Mouse (Mus musculus): ENCODE measurements around the gene Pik3ip1.

GRCm38 (mm10) chr11:3344916-3345315 is 14.7 kb downstream of the Pik3ip1 start:
- TF ChIP-seq CTCF (IDR thresholded peaks at IDR 0.05; ENCODE audit: borderline replicate concordance, insufficient read depth, low read depth, low read length) (no peak), POLR2A (IDR thresholded peaks at IDR 0.05; ENCODE audit: borderline replicate concordance, insufficient read depth, low read length) (no peak)
